Mouse (Mus musculus) large intestine, adult 2 months (tissue): ENCODE data around the gene Sun5. TPM values are rescaled to one million over a fixed set of nuclear protein-coding genes. Genes with fewer than 3 reads are reported as not detected.
"Not testable (repeated sequence)": the region's sequence is repeated elsewhere in the genome, so short reads cannot be mapped to it uniquely, and the experiment has no call there.

Experiments
- DNase-seq: peaks from one replicate; pipeline ENCODE4 v3.0.0-alpha.2; 2012; ENCODE audit warnings: low read depth, low spot score
- WGBS: fragments of 180-500 bp; shearing (Covaris S2); methylation state at CpG from one replicate; pipeline ENCODE4 v1.1.7; 2018; 5-methylcytosine and 5-hydroxymethylcytosine counted together
- polyA plus RNA-seq: library from polyadenylated mRNA; depleted of rRNA; stranded (reverse); fragments of >200 nt; gene quantifications from 2 replicates; pipeline ENCODE4 v1.2.3, GENCODE M21; 2012; rRNA removed

Sun5 gene
- polyA plus RNA-seq, 1 experiment, result not detected

DNA sequence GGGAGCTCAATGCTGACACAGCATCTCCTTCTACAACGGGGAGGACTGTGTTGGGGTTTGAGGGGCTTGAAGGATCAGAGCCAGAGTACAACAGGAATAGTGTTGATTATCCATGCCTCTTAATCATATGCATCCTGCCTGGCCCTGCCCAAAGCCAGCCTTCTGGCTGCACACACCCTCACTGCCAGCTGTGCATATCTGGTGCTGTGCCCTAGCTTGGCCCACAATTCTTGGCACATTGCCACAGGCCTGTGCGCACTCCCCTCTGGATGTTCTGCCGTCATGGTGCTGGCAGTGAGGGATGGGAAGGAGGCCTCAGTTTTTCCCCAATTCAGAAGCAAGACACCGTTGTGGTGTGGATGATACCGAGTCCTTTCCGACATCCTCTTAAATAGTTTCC, 46.3 kb downstream of the Sun5 start:
- DNase-seq, result no peak
- 60% methylated on average over 6 of the region's 6 CpGs for WGBS

GRCm38 (mm10) chr2:153822005-153822543, 48.8 kb downstream of the Sun5 start:
- 44% methylated on average over 2 of the region's 2 CpGs for WGBS
- DNase-seq, result no peak

GRCm38 (mm10) chr2:153809921-153810320, 61.0 kb downstream of the Sun5 start:
- 68% methylated on average over 3 of the region's 3 CpGs for WGBS
- no peak for DNase-seq

- DNase-seq, result no peak
- 65% methylated on average over 6 of the region's 6 CpGs for WGBS
These were observed 62.0 kb downstream of the Sun5 start for GRCm38 (mm10) chr2:153808841-153809240.

- DNase-seq, result no peak
- 75% methylated on average over 8 of the region's 8 CpGs for WGBS
These were observed 62.7 kb downstream of the Sun5 start for GRCm38 (mm10) chr2:153808146-153808545.

- not testable (repeated sequence) for DNase-seq
These were observed 63.4 kb downstream of the Sun5 start for GRCm38 (mm10) chr2:153807464-153807863.

Other genes starting within 250 kb of the Sun5 start
- gene Commd7, start 238.3 kb downstream of the Sun5 start, polyA plus RNA-seq, result 22.2 and 26.1 TPM in 2 replicates
- gene Dnmt3b, start 221.6 kb downstream of the Sun5 start, polyA plus RNA-seq, result 1.2 TPM in 2 replicates
- not detected in 2 replicates for gene Dnmt3c, start 174.4 kb downstream of the Sun5 start, polyA plus RNA-seq
- 9.8 and 10.8 TPM in 2 replicates for gene Mapre1, start 129.8 kb downstream of the Sun5 start, polyA plus RNA-seq
- 0.07 and 0.27 TPM in 2 replicates for gene Efcab8, start 91.2 kb downstream of the Sun5 start, polyA plus RNA-seq
- gene Bpifb2, start 4.0 kb upstream of the Sun5 start, polyA plus RNA-seq, result not detected in 2 replicates
- not detected in 2 replicates for gene Bpifb6, start 29.3 kb upstream of the Sun5 start, polyA plus RNA-seq
- gene Bpifb3, start 47.1 kb upstream of the Sun5 start, polyA plus RNA-seq, result not detected in 2 replicates
- gene Bpifb4, start 67.1 kb upstream of the Sun5 start, polyA plus RNA-seq, result not detected in 2 replicates
- gene Bpifa6, start 103.9 kb upstream of the Sun5 start, polyA plus RNA-seq, result not detected in 2 replicates
- not detected in 2 replicates for gene Bpifa2, start 137.2 kb upstream of the Sun5 start, polyA plus RNA-seq